Mouse (Mus musculus): ENCODE data around the gene Abcb1a.

The Abcb1a gene

GRCm38 (mm10) chr5:8659911-8660737 is at the start of gene Abcb1a:
TSS of gene Abcb1a (plus strand) at chr5:8660077.
- no peak for DNase-seq (ENCODE audit: low spot score)

DNA sequence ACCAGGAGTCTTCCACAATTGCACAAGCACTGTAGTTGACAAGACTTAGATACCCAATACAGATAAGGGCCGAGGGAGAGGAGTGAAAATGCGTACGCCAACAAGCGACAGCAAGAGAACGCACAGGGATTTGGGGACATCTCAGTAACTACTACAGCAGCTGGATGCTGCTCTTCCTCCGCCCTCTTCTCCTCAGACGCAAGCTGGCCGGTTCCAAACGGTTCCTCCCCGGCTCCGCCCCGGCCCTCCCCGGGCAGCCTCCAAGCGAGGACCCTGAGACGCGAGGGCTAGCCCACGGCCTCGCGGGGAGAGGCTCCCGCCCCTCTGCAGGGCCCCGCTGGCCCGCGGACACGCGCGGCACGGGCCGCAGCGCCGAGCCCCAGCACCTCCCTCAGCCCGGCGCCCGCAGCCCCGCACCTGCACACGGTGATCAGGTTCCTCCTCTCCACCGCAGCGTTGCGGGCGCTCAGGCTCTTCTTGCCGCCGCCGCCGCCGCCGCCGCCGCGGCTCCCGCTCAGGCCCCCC is 37.7 kb upstream of the Abcb1a start:
- DNase-seq (ENCODE audit: low spot score) = peak; percentile 58

- DNase-seq (ENCODE audit: low spot score) = peak; percentile 93
Observed at GRCm38 (mm10) chr5:8622596-8623231, 37.2 kb upstream of the Abcb1a start, which contains the start of gene Rundc3b. TSS of gene Rundc3b (minus strand) at chr5:8622952.

DNA sequence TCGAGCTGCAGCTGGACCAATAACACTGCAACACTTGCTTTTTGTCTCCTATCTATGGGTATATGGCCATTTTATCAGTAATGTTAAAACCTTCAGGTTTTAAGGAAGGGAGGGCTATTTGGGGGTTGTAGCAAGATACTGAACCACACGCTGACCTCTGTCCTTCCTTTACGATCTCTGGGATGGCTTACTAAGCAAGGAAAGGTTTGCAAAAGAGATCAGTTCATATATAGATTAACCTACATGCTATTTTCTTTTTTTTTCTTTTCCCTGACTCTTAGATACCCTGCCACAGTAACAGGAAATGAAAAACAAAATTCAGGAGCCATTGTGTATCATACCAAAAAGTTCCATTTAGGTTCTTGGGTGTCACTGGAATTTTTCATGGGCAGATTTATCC is 27.0 kb upstream of the Abcb1a start:
- no peak for DNase-seq (ENCODE audit: low spot score)

GRCm38 (mm10) chr5:8634489-8634975 is 25.3 kb upstream of the Abcb1a start:
- DNase-seq (ENCODE audit: low spot score) = no peak

DNA sequence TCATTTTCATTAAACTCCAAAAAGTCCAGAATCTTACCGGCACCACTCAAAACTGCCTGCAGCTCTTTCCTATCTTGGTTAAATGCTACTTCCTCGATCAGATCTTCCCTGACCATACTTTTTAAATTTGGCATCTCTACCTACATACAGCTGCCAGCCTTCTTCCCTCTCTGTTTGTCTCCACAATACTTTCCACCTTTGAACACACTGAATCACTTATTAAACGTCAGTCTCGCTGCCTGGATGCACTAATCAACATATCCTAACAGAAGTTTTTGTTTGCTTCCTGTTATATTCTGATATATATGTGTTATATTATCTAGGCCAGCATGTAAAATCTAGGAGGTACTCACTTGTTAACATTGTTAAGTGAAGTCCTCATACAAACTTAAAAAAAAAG is 11.6 kb upstream of the Abcb1a start:
- no peak for DNase-seq (ENCODE audit: low spot score)

DNA sequence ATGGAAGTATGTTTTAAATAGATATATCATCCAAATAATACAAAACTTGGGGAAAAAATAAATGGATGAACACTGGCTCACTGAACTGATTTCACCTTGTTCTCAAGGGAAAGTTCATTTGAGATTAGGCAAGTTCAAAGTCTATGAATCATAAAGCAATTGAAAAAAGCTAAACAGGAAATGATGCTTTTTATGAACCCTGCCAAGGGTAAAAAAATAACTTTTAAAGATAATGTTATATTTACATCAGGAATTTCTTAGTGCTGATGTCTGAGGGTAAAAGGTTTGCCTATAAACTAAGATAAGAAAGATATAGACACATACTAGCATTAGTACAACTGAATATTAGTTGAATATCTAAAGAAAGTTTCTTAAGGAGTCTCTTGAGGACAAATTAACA is 11.1 kb upstream of the Abcb1a start:
- DNase-seq (ENCODE audit: low spot score) = no peak

DNA sequence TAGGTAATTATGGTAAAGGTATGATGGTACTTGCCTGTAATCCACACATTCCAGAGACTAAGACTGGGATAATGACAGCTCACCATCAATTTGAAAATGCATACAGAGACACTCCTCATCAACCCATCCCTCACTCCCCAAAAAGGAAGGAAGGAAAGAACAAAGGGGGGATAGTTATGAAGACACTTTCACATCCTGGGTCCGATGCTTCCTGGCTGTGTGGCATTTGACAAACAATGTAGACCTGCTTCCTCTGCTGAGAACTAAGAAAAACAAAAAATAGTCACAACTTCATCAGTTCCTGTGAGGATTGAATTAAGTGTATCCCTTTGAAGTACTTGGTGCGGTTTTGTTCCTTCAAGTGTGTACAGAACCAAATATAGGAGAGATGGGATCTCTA is 7.8 kb upstream of the Abcb1a start:
- DNase-seq (ENCODE audit: low spot score) = no peak

- no peak for DNase-seq (ENCODE audit: low spot score)
Observed at GRCm38 (mm10) chr5:8660738-8661151, 868 bp downstream of the Abcb1a start.

- no peak for DNase-seq (ENCODE audit: low spot score)
Observed at GRCm38 (mm10) chr5:8664678-8665077, 4.8 kb downstream of the Abcb1a start.

DNA sequence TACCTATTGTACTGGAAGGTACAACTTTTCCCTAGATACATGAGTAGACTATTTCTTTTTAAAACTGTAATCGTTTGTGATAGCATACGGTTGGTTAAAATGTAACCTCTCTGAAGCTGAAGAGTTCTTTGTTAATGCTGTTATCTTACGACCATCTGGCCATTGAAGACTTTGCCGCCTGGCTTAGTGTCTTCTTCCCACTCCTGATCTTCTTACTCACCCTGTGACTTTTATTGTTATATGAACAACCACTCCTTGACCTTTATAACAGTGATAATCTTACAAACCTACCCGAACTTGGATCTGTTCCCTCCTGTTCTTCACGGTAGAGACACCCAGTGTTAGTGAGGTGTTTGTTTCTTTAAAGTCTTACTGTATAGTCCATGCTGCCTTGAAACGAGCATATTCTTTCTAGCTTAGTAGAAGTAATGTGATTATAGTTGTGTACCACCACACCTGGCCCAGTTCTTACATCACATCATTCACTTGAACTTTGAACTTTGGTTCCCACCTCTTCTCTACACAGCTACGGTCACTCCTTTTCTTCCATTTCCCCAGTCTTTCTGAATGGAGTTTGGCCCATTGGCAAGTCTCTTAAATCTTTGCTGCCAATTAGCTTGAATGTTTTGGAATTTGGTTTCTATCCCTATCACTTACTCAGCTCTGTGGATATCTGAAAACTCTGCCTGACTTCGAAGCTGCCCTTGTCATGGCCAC is 8.0 kb downstream of the Abcb1a start:
- no peak for DNase-seq (ENCODE audit: low spot score)

GRCm38 (mm10) chr5:8669606-8670005 is 9.7 kb downstream of the Abcb1a start:
- no peak for DNase-seq (ENCODE audit: low spot score)

DNA sequence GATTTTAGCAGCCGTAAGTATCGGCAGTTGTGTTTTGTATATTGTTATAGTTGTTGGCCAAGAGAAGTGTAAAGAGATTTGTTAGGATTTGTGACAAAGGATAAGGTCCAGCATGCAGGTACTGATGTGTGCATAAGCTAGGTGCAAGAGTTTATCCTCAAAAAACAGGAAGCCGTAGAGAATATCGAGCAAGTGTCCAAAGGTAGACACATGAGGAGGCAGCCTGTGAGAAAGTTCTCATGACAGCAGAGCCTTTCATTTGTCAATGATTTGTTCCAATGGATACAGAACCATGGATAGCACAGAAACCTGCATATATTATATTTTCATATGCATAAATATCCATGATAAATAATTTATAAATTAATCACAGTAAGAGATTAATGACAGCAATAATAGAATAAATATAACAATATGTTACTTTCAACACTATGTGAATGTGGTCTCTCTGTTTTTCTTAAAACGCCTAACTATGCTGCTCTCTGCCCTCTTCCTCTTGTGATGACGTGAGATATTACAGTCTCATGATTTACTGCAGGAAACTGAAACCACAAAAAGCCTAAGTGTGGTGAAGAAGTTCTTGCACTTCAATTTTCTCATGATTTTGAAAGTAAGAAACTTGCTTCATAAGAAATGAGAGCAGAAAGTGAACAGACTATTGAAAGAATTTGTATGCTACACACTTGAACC is 15.5 kb downstream of the Abcb1a start:
- no peak for DNase-seq (ENCODE audit: low spot score)

GRCm38 (mm10) chr5:8675952-8676262 is 16.0 kb downstream of the Abcb1a start:
- no peak for DNase-seq (ENCODE audit: low spot score)

DNA sequence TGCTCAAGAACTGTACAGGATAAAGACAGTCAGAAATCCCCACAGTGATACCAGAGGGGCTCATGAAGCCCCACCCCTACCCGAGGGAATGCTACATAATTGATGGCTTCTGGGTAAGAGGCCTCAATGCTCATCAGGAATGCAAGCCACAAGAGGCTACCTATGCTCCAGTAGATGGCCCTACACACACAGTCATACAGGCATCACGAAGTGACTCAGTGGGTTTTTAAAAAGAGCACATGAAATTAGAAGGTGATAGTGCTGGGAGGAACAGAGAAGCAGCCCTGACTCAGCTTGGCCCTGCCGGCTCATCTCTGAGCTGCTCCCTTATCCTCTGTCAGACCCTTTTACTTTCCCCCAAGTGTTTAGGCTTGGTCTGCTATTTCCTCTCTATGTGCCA is 21.3 kb downstream of the Abcb1a start:
- DNase-seq (ENCODE audit: low spot score) = no peak

- no peak for DNase-seq (ENCODE audit: low spot score)
Observed at GRCm38 (mm10) chr5:8683686-8684085, 23.8 kb downstream of the Abcb1a start.

- DNase-seq (ENCODE audit: low spot score) = no peak
Observed at GRCm38 (mm10) chr5:8686071-8686470, 26.2 kb downstream of the Abcb1a start.

- DNase-seq (ENCODE audit: low spot score) = no peak
Observed at GRCm38 (mm10) chr5:8687550-8687949, 27.7 kb downstream of the Abcb1a start.

- DNase-seq (ENCODE audit: low spot score) = no peak
Observed at GRCm38 (mm10) chr5:8716061-8716460, 56.2 kb downstream of the Abcb1a start.

GRCm38 (mm10) chr5:8719556-8719955 is 59.7 kb downstream of the Abcb1a start:
- no peak for DNase-seq (ENCODE audit: low spot score)

- DNase-seq (ENCODE audit: low spot score) = no peak
Observed at GRCm38 (mm10) chr5:8722224-8722623, 62.3 kb downstream of the Abcb1a start.

- DNase-seq (ENCODE audit: low spot score) = no peak
Observed at GRCm38 (mm10) chr5:8722867-8723266, 63.0 kb downstream of the Abcb1a start.

All from layer of hippocampus, adult 11-12 months (tissue).